Mouse (Mus musculus) T-cell, adult 2 months (primary cell): ENCODE measurements around the gene Sft2d1.

Experiments used
- DNase-seq: peaks from one replicate; pipeline ENCODE4 v3.0.0; 2022; ENCODE audit warnings: low spot score

The Sft2d1 gene

GRCm38 (mm10) chr17:8310838-8311614 is at the start of gene Sft2d1:
Sft2d1 (plus strand) TSS chr17:8311102.
- DNase-seq: peak; percentile 95

GRCm38 (mm10) chr17:8264638-8265037 is 46.3 kb upstream of the Sft2d1 start:
- peak; percentile 48 for DNase-seq

DNA sequence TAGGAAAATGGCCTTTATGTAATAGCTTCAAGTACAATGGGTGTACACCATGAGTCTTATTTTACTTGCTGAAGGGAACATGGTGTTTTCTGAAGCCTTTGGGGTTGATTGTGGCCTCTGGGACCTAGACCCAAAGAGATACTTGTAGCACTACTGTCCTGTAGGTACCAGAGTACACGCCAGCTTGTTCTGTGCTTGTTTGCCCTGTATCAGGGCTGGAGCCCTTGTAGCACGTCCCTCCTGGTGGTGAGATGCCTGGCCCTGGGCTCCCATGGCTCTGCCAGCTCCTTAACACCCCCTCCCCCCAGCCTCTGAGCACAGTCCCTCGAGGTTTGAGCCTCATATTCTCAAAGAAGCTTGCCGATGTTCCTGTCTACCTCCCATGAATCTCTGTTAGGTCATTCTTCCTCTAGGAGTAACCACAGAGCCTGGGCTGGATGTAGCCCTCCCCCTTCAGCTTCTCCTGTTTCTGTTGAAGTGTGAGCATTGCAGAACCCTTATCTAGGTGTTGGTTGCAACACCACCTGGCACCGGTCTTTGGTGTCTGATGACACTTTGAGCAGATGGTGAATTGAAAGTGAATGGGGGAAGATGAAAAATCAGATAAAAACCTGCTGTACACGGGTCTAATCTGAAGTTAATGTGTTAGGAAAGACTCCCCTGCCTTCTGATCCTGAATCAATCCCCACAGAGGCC is 38.7 kb upstream of the Sft2d1 start:
- DNase-seq: no peak

GRCm38 (mm10) chr17:8272951-8273350 is 38.0 kb upstream of the Sft2d1 start:
- no peak for DNase-seq

GRCm38 (mm10) chr17:8276071-8276470 is 34.8 kb upstream of the Sft2d1 start:
- DNase-seq: no peak

DNA sequence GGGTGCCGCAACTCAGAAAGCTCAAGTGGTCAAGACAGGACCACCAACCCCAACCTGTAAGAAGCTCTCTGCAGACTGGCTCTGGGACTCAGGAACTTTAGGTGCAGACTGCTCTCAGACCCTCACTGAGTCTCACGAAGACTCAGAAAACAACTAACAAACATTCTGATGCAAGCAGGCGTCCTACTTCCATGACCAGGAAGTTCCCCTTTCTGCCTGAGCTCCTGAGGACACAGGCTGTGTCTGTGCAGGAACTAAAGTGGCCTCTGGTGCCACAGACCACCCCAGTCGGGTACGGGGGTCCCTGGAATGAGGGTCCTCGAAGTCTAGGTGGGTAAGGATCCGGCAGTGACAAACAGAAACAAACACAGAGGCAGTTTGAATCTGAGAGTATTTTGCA is 34.2 kb upstream of the Sft2d1 start:
- no peak for DNase-seq

DNA sequence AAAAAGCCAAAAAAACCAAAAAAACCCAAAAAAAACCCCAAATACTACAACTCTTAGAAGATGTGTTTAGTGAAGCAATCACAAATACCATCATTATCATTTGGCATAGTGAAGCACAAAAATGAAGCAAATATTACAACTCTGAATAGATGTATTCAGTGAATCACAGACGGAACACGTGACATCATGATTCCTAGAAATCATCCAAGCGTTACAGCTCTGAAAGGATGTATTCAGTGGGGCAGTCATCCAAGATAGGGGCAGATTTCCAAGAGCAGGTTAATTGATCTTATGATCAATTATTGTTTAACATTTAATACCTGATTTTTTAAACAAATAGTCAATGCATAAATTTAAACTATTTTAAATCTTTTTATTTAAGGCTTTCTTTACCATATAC is 33.6 kb upstream of the Sft2d1 start:
- DNase-seq: no peak

- no peak for DNase-seq
Measured at GRCm38 (mm10) chr17:8278356-8278755, 32.5 kb upstream of the Sft2d1 start.

DNA sequence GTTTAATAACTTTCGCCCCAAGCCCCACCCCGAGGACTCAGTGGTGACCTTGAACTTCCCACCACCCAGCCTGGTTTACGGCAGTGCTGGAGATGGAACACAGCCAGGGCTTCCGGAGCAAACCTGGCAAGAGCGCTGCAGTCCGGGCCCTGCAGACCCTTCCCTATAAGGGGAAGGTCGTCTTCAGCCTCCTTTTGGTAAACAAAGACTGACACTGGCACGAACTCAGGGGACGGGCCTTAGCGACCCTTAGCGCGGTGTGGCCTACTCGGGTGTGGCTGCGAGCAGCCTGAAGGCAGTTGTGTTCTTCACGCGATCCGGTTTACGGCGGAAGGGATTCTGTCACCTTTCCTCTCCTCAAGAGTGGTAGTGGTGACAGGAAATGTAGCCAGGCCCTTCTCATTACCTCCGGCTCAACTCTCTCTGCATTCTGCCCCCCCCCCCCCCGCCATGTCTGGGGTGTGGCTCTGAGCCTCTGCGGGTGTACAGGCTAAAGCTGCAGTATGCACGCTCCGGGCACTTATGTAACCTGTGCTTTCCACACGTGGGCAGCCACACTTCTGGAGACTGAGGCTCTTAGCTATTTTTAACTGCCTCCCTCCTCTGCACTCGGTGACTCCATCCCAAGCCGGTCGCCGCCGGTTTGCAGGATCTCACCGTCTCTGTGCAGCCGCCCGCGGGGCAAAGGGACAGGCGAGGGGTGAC is 27.9 kb upstream of the Sft2d1 start, which contains the start of gene Mpc1:
Gene Mpc1 (plus strand): TSS at position 84 of the 705 bp plus-strand sequence.
- peak; percentile 74 for DNase-seq

- DNase-seq: peak; percentile 96
Measured at GRCm38 (mm10) chr17:8283526-8284253, 27.2 kb upstream of the Sft2d1 start.

- no peak for DNase-seq
Measured at GRCm38 (mm10) chr17:8284254-8284661, 26.6 kb upstream of the Sft2d1 start.

DNA sequence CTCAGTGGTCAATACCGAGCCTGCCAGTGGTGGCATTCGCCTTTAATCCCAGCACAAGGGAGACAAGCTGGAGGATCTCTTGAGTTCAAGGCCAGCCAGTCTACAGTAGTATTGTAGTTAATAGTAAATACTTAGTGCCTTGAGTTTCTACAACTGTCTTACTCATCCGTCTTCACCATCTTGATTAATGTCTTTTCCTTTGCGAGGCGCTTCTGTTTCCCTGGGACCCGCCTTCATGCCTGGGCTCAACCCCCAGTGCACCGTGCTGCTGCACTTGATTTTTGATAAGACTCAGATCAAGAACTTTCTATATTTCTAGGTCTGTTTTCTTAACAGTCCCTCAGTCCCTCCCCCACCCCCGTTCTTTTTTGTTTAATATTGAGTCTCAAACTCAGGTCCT is 25.8 kb upstream of the Sft2d1 start:
- no peak for DNase-seq

- DNase-seq: no peak
Measured at GRCm38 (mm10) chr17:8286987-8287386, 23.9 kb upstream of the Sft2d1 start.

DNA sequence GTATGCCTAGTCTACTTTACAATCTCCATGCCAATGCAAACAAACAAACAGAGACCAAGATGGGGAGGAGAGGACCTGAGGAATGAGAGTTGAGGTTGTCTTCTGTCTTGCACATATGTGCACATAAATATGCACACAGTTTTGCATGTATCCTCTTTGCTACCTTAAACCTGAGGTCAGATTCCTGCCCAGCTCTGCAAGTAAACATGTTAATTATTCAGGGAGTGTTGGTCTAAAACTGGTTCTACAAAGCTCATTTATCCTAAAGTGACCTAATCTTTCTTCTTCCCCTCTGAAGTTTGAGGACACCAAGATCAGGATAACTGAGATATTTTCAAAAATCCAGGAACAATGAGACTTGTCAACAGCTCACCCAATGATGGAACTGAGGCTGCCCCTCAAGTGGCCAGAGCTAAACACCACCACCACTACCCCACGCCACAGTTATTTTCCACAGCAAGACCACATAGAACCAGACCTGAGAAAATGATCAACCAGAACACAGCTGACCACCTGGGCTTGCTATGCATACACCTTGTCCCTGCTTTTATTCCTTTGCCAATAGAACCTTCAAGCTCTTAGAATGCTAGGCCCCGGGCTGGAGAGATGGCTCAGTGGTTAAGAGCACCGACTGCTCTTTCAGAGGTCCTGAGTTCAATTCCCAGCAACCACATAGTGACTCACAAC is 20.8 kb upstream of the Sft2d1 start:
- no peak for DNase-seq

DNA sequence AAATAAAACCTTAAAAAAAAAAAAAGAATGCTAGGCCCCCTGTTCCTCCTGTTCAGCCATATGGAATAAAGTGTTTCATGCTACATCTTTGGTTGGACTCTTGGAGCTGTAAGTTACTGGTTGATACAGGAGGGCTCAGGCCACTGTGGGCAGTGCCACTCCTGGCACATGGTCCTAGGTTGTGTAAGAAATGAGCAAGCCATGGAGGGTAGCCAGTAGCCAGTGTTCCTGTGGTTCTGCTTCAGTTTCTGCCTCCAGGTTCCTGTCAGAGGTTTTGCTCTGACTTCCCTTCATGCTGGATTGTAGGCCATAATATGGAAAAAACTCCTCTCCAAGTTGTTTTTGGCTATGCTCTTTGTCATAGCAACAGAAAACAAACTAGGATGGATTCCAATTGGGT is 20.2 kb upstream of the Sft2d1 start:
- DNase-seq: no peak

DNA sequence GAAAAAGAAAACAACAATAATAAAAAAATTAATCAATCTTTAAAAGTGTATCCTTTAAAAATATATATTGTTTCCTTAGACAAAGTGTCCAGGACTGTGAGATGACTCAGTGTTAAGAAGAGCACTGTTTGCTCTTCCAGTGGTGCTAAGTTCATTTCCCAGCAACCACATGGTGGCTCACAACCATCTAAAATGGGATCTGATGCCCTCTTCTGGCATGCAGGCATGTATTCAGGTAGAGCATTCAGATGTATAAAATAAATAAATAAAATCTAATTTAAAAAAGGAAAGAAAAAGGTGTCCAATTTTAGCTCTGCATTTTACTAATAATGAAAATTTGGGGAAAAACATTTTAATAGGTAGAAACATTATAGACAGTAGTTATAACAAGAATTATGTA is 15.1 kb upstream of the Sft2d1 start:
- DNase-seq: no peak

DNA sequence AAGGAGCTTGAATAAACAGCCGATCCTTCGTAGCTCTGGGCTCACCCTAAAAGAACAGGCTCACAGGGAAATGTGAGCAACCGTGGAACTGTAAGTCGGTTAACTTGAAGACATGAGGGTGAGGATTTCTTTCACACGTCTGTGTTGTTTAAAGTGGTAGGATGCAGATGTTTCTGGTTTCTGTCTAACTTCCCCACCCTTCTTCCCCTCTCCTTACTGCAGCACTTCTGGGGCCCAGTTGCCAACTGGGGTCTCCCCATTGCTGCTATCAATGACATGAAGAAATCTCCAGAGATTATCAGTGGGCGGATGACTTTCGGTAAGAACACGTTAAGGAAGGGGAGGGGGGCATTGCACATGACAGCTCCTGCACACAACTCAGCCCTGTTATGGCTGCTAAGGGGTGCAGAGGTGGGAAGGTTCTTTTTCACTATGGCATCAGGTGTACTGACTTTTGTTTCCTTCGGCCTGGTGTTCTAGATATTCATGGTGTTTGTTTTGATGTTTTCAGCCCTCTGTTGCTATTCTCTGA is 14.5 kb upstream of the Sft2d1 start:
- no peak for DNase-seq

DNA sequence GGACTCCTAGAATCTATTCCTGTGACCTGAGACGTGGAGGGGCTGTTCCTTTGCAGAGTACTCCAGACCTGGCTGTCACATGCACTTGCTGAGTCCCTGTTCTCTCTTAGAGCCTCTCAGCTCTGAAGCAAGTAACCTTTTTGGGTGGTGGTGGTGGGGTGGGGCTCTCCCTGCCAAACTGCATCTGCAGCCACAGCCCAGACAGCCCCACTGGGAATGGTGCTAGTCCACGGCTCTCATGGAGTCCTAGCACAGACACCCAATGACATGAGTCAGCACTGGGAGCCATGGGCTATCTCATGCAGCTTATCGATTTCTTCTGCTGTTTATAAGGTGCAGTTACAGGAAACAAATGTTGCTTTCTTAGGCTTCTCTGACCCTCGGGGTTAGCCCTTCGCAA is 13.2 kb upstream of the Sft2d1 start:
- DNase-seq: no peak

GRCm38 (mm10) chr17:8298281-8298680 is 12.6 kb upstream of the Sft2d1 start:
- no peak for DNase-seq

DNA sequence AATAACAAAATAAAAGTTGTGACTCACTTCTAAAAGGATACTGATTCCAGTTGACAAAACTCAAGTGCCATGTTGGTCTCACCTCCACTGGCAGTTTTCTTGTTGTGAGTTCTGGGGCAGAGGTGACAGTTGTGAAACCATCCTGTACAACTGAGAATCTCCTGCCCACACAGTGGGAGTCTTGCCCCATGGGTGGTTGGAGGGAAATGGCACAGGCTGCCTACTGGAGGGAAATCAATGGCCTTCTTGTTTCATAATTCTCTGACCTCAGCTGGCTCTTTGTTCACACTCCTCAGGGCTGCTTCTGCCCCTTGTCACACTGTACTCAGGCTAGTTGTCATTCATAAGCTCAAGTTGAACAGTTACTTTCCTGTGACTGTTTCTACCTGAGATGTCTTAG is 11.4 kb upstream of the Sft2d1 start:
- DNase-seq: no peak

DNA sequence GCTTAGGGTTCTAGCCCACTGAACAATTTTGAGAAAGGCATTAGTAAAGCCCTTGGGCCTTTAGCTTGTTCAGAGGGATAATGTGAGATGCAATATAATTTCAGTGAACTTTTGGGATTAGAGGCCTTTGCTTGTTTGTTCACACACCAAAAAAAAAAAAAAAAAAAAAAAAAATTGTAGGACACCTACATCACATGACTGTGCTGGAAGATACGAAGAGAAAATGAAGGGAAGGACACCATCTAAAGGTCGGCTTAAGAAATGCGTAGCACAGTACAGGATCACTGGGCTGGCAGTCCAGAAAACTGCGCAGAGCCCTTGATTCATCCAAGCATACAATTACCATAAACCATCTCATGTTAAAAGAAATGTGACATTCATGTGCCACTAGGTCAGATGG is 9.4 kb upstream of the Sft2d1 start:
- DNase-seq: no peak
